Mouse (Mus musculus) C2C12 (cell line): ENCODE data around the gene Uba52. TPM values are rescaled to one million over a fixed set of nuclear protein-coding genes. Genes with fewer than 3 reads are reported as not detected.

Source experiments
- H3K27me3 ChIP-seq: one replicate; pipeline ENCODE4 v1.6.1; 2011; ENCODE audit not compliant: control insufficient read depth, insufficient read depth, insufficient read length
- H3K36me3 ChIP-seq: one replicate; pipeline ENCODE4 v1.6.1; 2011; ENCODE audit not compliant: control insufficient read depth, insufficient read depth
- H3K4me3 ChIP-seq: one replicate; pipeline ENCODE4 v1.5.1; 2011; ENCODE audit warnings: mild to moderate bottlenecking, control low read depth; ENCODE audit not compliant: poor library complexity, insufficient read depth, severe bottlenecking
- H3K79me2 ChIP-seq: one replicate; pipeline ENCODE4 v1.6.1; 2011; ENCODE audit not compliant: control insufficient read depth, insufficient read depth
- H3K79me3 ChIP-seq: one replicate; pipeline ENCODE4 v1.6.1; 2011; ENCODE audit warnings: low read depth, control low read depth
- H3ac ChIP-seq: one replicate; pipeline ENCODE3; 2011; ENCODE audit warnings: low read depth; ENCODE audit not compliant: control insufficient read depth, insufficient read length
- CEBPB ChIP-seq: IDR thresholded peaks from one replicate; pipeline ENCODE4 v1.6.1; 2011; ENCODE audit warnings: low read depth, mild to moderate bottlenecking, control low read depth, moderate library complexity
- CTCF ChIP-seq: IDR thresholded peaks from one replicate; pipeline ENCODE4 v1.5.1; 2011; ENCODE audit not compliant: control insufficient read depth, insufficient read depth, insufficient read length
- FOSL1 ChIP-seq: IDR thresholded peaks from one replicate; pipeline ENCODE4 v1.8.0; 2011; ENCODE audit warnings: mild to moderate bottlenecking, low read length; ENCODE audit not compliant: poor library complexity, insufficient read depth, severe bottlenecking
- MAX ChIP-seq: IDR thresholded peaks from one replicate; pipeline ENCODE4 v1.6.1; 2011; ENCODE audit warnings: mild to moderate bottlenecking, control low read depth
- MYOD1 ChIP-seq: IDR thresholded peaks from one replicate; pipeline ENCODE4 v1.6.1; 2011; ENCODE audit warnings: low read depth; ENCODE audit not compliant: control insufficient read depth, insufficient read length
- MYOG ChIP-seq: IDR thresholded peaks from one replicate; pipeline ENCODE4 v1.6.1; 2011; ENCODE audit not compliant: control insufficient read depth, insufficient read length; ENCODE audit errors: extremely low read depth
- USF1 ChIP-seq: IDR thresholded peaks from one replicate; pipeline ENCODE4 v1.6.1; 2011; ENCODE audit warnings: low read depth, mild to moderate bottlenecking, control low read depth, moderate library complexity
- polyA plus RNA-seq: library from polyadenylated mRNA; unstranded; fragments of >200 nt; fragmentation: generic; extraction: Trizol; gene quantifications from one replicate; pipeline ENCODE4 v1.2.1, GENCODE M21; 2012; ENCODE audit warnings: missing spikeins

Uba52 gene
- polyA plus RNA-seq, 1 experiment, result 1,556 TPM

GRCm38 (mm10) chr8:70529299-70529698, 18.7 kb upstream of the Uba52 start:
- Histone ChIP-seq H3K27me3 (no peaks in the 10 kb centered on the region), H3ac (peak overlapping the region; percentile 2), H3K79me3 (peaks cover 24% of the 10 kb centered on the region), H3K36me3 (peaks cover 30% of the 10 kb centered on the region), H3K4me3 (no peak overlapping the region), H3K79me2 (peaks cover 38% of the 10 kb centered on the region)
- TF ChIP-seq CEBPB (no peak), USF1 (no peak), FOSL1 (no peak)

- Histone ChIP-seq H3K36me3 (peaks cover 22% of the 10 kb centered on the region), H3K79me2 (peaks cover 38% of the 10 kb centered on the region), H3ac (peak overlapping the region; percentile 96), H3K79me3 (peaks cover 24% of the 10 kb centered on the region), H3K27me3 (no peaks in the 10 kb centered on the region), H3K4me3 (peak overlapping the region; percentile 61)
- TF ChIP-seq USF1, result no peak
- no peak for TF ChIP-seq MYOD1
- TF ChIP-seq CTCF, result no peak
- TF ChIP-seq CEBPB, result no peak
- TF ChIP-seq MYOG, result no peak
- TF ChIP-seq MAX, result no peak
- no peak for TF ChIP-seq FOSL1
These were observed 17.7 kb upstream of the Uba52 start for GRCm38 (mm10) chr8:70528182-70528797.

- H3K36me3 ChIP-seq, result peaks cover 20% of the 10 kb centered on the region
- peaks cover 24% of the 10 kb centered on the region for H3K79me3 ChIP-seq
- H3K79me2 ChIP-seq, result peaks cover 38% of the 10 kb centered on the region
- peak within 1 kb of the TSS; percentile 96 for H3ac ChIP-seq
- TF ChIP-seq MYOD1, result no peak
- no peak for TF ChIP-seq FOSL1
- no peak for TF ChIP-seq CEBPB
- no peak for TF ChIP-seq USF1
- no peak for TF ChIP-seq MAX
- no peak for TF ChIP-seq MYOG
- no peak for TF ChIP-seq CTCF
- H3K4me3 ChIP-seq, result peak within 1 kb of the TSS; percentile 61
- no peaks in the 10 kb centered on the region for H3K27me3 ChIP-seq
These were observed 17.0 kb upstream of the Uba52 start, which contains the start of the genes Fkbp8 and Kxd1 for GRCm38 (mm10) chr8:70527512-70528181. TSS of gene Fkbp8 (plus strand) at chr8:70527724. TSS of gene Kxd1 (minus strand) at chr8:70527956.

GRCm38 (mm10) chr8:70527111-70527511, 16.5 kb upstream of the Uba52 start:
- H3K27me3 ChIP-seq, result no peaks in the 10 kb centered on the region
- H3K79me2 ChIP-seq, result peaks cover 38% of the 10 kb centered on the region
- peak overlapping the region; percentile 61 for H3K4me3 ChIP-seq
- H3ac ChIP-seq, result peak overlapping the region; percentile 71
- TF ChIP-seq CTCF, result no peak
- no peak for TF ChIP-seq USF1
- TF ChIP-seq MAX, result no peak
- TF ChIP-seq MYOD1, result no peak
- TF ChIP-seq MYOG, result no peak
- TF ChIP-seq FOSL1, result no peak
- no peak for TF ChIP-seq CEBPB
- peaks cover 24% of the 10 kb centered on the region for H3K79me3 ChIP-seq
- H3K36me3 ChIP-seq, result peaks cover 15% of the 10 kb centered on the region

GRCm38 (mm10) chr8:70522592-70523403, 12.2 kb upstream of the Uba52 start:
- Histone ChIP-seq H3ac (peak overlapping the region; percentile 86), H3K27me3 (no peaks in the 10 kb centered on the region), H3K79me2 (peaks cover 8% of the 10 kb centered on the region), H3K36me3 (no peaks in the 10 kb centered on the region), H3K4me3 (peak overlapping the region; percentile 66), H3K79me3 (peaks cover 1% of the 10 kb centered on the region)
- TF ChIP-seq CEBPB, result peak; percentile 22
- peak; percentile 58 for TF ChIP-seq MAX
- TF ChIP-seq MYOD1, result no peak
- TF ChIP-seq FOSL1, result no peak
